Mouse (Mus musculus) liver, embryonic 13.5 days (tissue): ENCODE data around the gene Ccdc91. TPM values are rescaled to one million over a fixed set of nuclear protein-coding genes. Genes with fewer than 3 reads are reported as not detected.

Experiments used
- ATAC-seq: fragments of 200-750 bp; cut with Nextera tagmentation; 2 replicates; pipeline ENCODE4 v1.8.0; 2017; ENCODE audit warnings: low read depth, mild to moderate bottlenecking, moderate number of reproducible peaks, moderate library complexity
- DNase-seq: peaks from one replicate; pipeline ENCODE4 v3.0.0; 2022
- H3K27ac ChIP-seq: fragments of 300-500 bp; sonication (generic); 2 replicates; pipeline ENCODE4 v1.5.1; 2015; ENCODE audit warnings: moderate library complexity, mild to moderate bottlenecking, inconsistent platforms
- H3K27me3 ChIP-seq: fragments of 300-500 bp; sonication (generic); 2 replicates; pipeline ENCODE4 v1.6.1; 2015; ENCODE audit warnings: mild to moderate bottlenecking, inconsistent platforms
- H3K36me3 ChIP-seq: fragments of 300-500 bp; sonication (generic); 2 replicates; pipeline ENCODE4 v1.6.1; 2015; ENCODE audit warnings: mild to moderate bottlenecking, inconsistent platforms
- H3K4me1 ChIP-seq: fragments of 300-500 bp; sonication (generic); replicated peaks from 2 replicates; pipeline ENCODE4 v1.6.1; 2015; ENCODE audit warnings: inconsistent platforms
- H3K4me2 ChIP-seq: fragments of 300-500 bp; sonication (generic); 2 replicates; pipeline ENCODE4 v1.6.1; 2015; ENCODE audit warnings: inconsistent platforms, mild to moderate bottlenecking, moderate library complexity
- H3K4me3 ChIP-seq: fragments of 300-500 bp; sonication (generic); replicated peaks from 2 replicates; pipeline ENCODE4 v1.5.1; 2015; ENCODE audit warnings: mild to moderate bottlenecking, inconsistent platforms
- H3K9ac ChIP-seq: fragments of 300-500 bp; sonication (generic); 2 replicates; pipeline ENCODE4 v1.6.1; 2015; ENCODE audit warnings: mild to moderate bottlenecking, inconsistent platforms
- H3K9me3 ChIP-seq: fragments of 300-500 bp; sonication (generic); replicated peaks from 2 replicates; pipeline ENCODE4 v1.6.1; 2016; ENCODE audit warnings: inconsistent platforms
- WGBS: fragments of 180-500 bp; shearing (Covaris S2); methylation state at CpG from one replicate; pipeline ENCODE4 v1.1.7; 2015; ENCODE audit not compliant: insufficient replicate concordance; 5-methylcytosine and 5-hydroxymethylcytosine counted together
- polyA plus RNA-seq: library from polyadenylated mRNA; unstranded; fragments of >200 nt; fragmentation: Nextera tagmentation; extraction: Ambion mirVana; gene quantifications from 2 replicates; pipeline ENCODE4 v1.2.1, GENCODE M21; 2015

The Ccdc91 gene
- polyA plus RNA-seq, 1 experiment from 2014 or later: 6.5 TPM

DNA sequence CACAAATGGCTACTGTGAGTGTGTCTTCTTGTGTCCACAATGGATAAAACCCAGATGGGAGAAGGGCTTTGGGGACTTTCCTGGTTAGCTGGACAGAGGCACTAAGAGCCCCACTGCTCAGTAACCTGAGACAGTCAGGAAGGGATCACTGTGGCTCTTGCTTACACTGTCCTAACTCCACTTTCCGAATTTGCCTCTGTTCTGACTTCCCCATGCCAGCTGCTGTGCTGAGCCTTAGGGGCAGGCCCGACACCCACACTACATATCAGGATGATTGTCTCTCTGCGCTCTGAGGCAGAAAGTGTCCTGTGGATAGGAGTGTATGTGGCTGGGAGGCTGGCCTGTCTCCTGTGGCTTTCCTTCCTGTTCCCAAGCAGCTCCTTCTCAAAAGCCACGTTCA lies 97.5 kb downstream of the Ccdc91 start:
- H3K27me3 ChIP-seq: no peaks in the 10 kb centered on the region
- no peaks in the 10 kb centered on the region for H3K36me3 ChIP-seq
- H3K4me3 ChIP-seq: no peak overlapping the region
- no peaks in the 10 kb centered on the region for H3K4me1 ChIP-seq
- ATAC-seq (no peak), DNase-seq (no peak)
- no peaks in the 10 kb centered on the region for H3K9me3 ChIP-seq
- WGBS: 32% methylated on average over 4 of the region's 4 CpGs
- no peak overlapping the region for H3K4me2 ChIP-seq
- no peak overlapping the region for H3K9ac ChIP-seq
- H3K27ac ChIP-seq: no peak overlapping the region

DNA sequence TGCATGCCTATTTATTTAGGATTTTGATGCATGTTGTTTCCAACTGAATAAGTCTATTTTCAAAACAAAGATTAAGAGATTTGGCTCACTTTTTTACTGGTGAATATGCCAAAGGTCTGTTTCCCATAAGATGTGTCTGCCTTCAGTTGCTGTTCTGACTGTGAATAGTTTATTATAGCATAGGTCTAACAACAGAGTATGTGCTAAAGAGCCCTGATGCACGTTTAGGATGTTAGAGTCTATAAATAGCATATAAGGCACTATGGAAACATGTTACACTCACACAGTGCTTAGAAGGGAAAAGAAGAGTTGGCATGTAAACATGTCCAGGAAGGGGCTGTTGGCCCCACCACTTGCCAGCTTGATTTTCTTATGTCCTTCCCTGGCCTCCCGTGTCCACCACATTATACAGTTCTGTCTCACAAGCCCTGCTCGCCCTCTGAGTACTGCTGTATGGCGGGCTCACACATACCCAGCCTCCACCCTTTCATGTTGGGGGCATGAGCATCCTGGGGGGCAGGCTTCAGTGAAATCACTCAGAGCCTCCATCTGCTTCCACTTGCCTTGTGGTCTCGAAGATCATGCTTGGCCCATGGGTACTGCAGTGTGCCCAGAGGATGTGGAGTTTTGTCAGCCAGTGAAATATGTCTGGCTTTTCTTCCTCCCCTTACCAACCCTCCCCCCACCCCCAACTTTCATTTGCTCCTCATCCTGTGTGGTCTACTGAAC lies 99.0 kb downstream of the Ccdc91 start:
- H3K27ac ChIP-seq: no peak overlapping the region
- no peak overlapping the region for H3K9ac ChIP-seq
- H3K4me1 ChIP-seq: no peaks in the 10 kb centered on the region
- H3K36me3 ChIP-seq: no peaks in the 10 kb centered on the region
- DNase-seq (no peak), ATAC-seq (no peak)
- no peak overlapping the region for H3K4me2 ChIP-seq
- no peaks in the 10 kb centered on the region for H3K9me3 ChIP-seq
- 48% methylated on average over 5 of the region's 5 CpGs for WGBS
- H3K4me3 ChIP-seq: no peak overlapping the region
- H3K27me3 ChIP-seq: no peaks in the 10 kb centered on the region

DNA sequence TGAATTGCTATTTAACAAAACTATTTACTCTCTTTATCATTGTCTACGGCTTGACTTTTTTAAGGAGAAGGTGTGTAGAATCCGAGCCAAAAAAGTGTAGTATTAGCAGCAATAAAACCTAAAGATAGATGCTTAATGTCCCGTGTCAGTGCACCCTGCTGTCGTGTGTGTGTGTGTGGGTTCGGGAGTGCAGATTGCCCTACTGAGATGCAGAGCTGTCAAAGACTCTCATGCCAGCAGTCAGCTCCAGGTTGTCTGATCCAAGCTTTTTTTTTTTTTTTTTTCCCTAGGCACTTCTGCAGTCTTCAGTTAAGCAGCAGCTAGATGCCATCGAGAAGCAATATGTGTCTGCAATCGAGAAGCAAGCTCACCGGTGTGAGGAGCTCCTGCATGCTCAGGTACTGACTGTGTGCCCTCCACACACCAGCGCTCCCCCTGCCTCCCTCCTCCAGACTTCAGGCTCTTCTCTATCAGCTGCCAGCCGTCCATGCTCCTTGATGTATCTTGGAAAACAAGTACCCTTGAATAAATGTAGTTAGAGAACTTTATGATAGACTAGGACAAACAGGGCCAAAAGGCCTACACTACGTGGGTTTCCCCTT lies 99.7 kb downstream of the Ccdc91 start:
- DNase-seq: no peak
- no peak overlapping the region for H3K4me3 ChIP-seq
- no peaks in the 10 kb centered on the region for H3K9me3 ChIP-seq
- no peaks in the 10 kb centered on the region for H3K4me1 ChIP-seq
- H3K36me3 ChIP-seq: no peaks in the 10 kb centered on the region
- 62% methylated on average over 11 of the region's 11 CpGs for WGBS
- no peaks in the 10 kb centered on the region for H3K27me3 ChIP-seq
- H3K27ac ChIP-seq: no peak overlapping the region
- no peak overlapping the region for H3K4me2 ChIP-seq
- ATAC-seq: no peak
- no peak overlapping the region for H3K9ac ChIP-seq

- no peak overlapping the region for H3K9ac ChIP-seq
- H3K9me3 ChIP-seq: no peaks in the 10 kb centered on the region
- no peak for ATAC-seq
- no peak overlapping the region for H3K27ac ChIP-seq
- no peak overlapping the region for H3K4me3 ChIP-seq
- H3K27me3 ChIP-seq: no peaks in the 10 kb centered on the region
- H3K36me3 ChIP-seq: no peaks in the 10 kb centered on the region
- H3K4me2 ChIP-seq: no peak overlapping the region
- WGBS: 70% methylated on average over 3 of the region's 3 CpGs
- no peak for DNase-seq
- H3K4me1 ChIP-seq: no peaks in the 10 kb centered on the region
Measured at GRCm38 (mm10) chr6:147587675-147588074, 112.0 kb downstream of the Ccdc91 start.

DNA sequence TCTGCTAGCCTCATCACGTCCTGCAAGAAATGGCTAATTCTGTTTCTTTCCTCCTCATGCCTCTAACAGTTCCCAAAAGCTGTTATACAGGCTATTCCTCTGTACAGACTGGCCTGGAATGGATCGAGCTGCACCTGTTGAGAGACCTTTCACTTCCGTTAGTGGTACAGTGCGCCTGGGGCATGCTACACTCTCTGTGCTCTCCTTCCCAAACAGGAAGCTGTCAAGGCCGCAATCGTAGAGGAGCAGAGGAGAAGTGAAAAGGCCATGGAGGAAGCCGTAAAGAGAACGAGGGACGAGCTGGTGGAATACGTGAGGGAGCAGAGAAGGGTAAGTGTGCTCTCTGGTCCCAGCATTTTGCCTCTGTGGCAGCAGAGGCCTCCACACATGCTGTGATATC lies 131.0 kb downstream of the Ccdc91 start:
- H3K9me3 ChIP-seq: no peaks in the 10 kb centered on the region
- WGBS: 42% methylated on average over 10 of the region's 10 CpGs
- peaks cover 7% of the 10 kb centered on the region; the same call in 1 of the 2 replicates for H3K4me1 ChIP-seq
- no peak for DNase-seq
- H3K4me3 ChIP-seq: no peak overlapping the region
- no peaks in the 10 kb centered on the region for H3K27me3 ChIP-seq
- no peak overlapping the region for H3K27ac ChIP-seq
- no peak overlapping the region for H3K4me2 ChIP-seq
- no peaks in the 10 kb centered on the region for H3K36me3 ChIP-seq
- 0 out of 2 replicates have a peak, but pooled peaks have one; percentile 43 for ATAC-seq
- no peak overlapping the region for H3K9ac ChIP-seq

GRCm38 (mm10) chr6:147607613-147608012 lies 132.0 kb downstream of the Ccdc91 start:
- no peak overlapping the region for H3K27ac ChIP-seq
- DNase-seq: no peak
- no peaks in the 10 kb centered on the region for H3K27me3 ChIP-seq
- 51% methylated on average over 6 of the region's 6 CpGs for WGBS
- H3K9me3 ChIP-seq: no peaks in the 10 kb centered on the region
- no peak; the same call in 1 of the 2 replicates for ATAC-seq
- peaks cover 7% of the 10 kb centered on the region; the same call in 1 of the 2 replicates for H3K4me1 ChIP-seq
- H3K36me3 ChIP-seq: no peaks in the 10 kb centered on the region
- no peak overlapping the region for H3K4me2 ChIP-seq
- H3K4me3 ChIP-seq: no peak overlapping the region
- H3K9ac ChIP-seq: no peak overlapping the region

GRCm38 (mm10) chr6:147615306-147615705 lies 139.7 kb downstream of the Ccdc91 start:
- WGBS: 41% methylated on average over 2 of the region's 2 CpGs
- Histone ChIP-seq H3K36me3 (no peaks in the 10 kb centered on the region), H3K4me3 (no peak overlapping the region), H3K4me1 (no peaks in the 10 kb centered on the region), H3K9ac (no peak overlapping the region), H3K4me2 (no peak overlapping the region), H3K9me3 (no peaks in the 10 kb centered on the region), H3K27ac (no peak overlapping the region), H3K27me3 (no peaks in the 10 kb centered on the region)
- DNase-seq (no peak), ATAC-seq (no peak)

DNA sequence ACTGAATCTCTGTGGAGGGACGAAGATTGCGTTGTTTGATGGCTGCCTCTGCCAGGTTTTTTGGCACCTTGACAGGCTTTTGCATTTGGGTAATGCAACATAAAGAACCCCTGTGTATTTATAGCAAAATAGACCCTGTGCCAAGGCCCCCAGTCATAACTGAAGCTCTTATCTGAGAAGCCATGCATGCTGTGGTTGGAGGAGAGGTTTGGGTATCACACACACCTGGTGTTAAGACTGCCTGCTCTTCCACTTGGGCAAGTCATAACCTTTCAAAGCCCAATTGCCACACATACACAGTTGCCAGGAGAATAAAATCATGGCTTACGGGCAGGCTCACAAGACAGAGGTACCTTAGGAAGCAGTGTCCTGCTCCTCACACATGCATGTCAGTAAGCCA lies 147.5 kb downstream of the Ccdc91 start:
- Histone ChIP-seq H3K4me1 (no peaks in the 10 kb centered on the region), H3K4me3 (no peak overlapping the region), H3K36me3 (no peaks in the 10 kb centered on the region), H3K9ac (no peak overlapping the region), H3K9me3 (no peaks in the 10 kb centered on the region), H3K4me2 (no peak overlapping the region), H3K27ac (no peak overlapping the region), H3K27me3 (no peaks in the 10 kb centered on the region)
- 70% methylated on average over 3 of the region's 3 CpGs for WGBS
- no peak for ATAC-seq
- DNase-seq: no peak

- H3K9ac ChIP-seq: no peak overlapping the region
- H3K4me2 ChIP-seq: no peak overlapping the region
- DNase-seq: no peak
- H3K27me3 ChIP-seq: no peaks in the 10 kb centered on the region
- ATAC-seq: no peak
- no peaks in the 10 kb centered on the region for H3K4me1 ChIP-seq
- H3K9me3 ChIP-seq: no peaks in the 10 kb centered on the region
- 55% methylated on average over 5 of the region's 5 CpGs for whole genome bisulfite sequencing
- H3K4me3 ChIP-seq: no peak overlapping the region
- no peak overlapping the region for H3K27ac ChIP-seq
- no peaks in the 10 kb centered on the region for H3K36me3 ChIP-seq
Measured at GRCm38 (mm10) chr6:147636464-147636863, 160.8 kb downstream of the Ccdc91 start.

GRCm38 (mm10) chr6:147643875-147644274 lies 168.2 kb downstream of the Ccdc91 start:
- no peak overlapping the region for H3K27ac ChIP-seq
- no peaks in the 10 kb centered on the region for H3K4me1 ChIP-seq
- H3K27me3 ChIP-seq: no peaks in the 10 kb centered on the region
- no peaks in the 10 kb centered on the region for H3K9me3 ChIP-seq
- H3K4me2 ChIP-seq: no peak overlapping the region
- H3K4me3 ChIP-seq: no peak overlapping the region
- 73% methylated on average over 7 of the region's 7 CpGs for WGBS
- no peak overlapping the region for H3K9ac ChIP-seq
- no peaks in the 10 kb centered on the region for H3K36me3 ChIP-seq
- no peak for DNase-seq
- ATAC-seq: no peak

- H3K4me1 ChIP-seq: no peaks in the 10 kb centered on the region
- H3K36me3 ChIP-seq: no peaks in the 10 kb centered on the region
- H3K9me3 ChIP-seq: no peaks in the 10 kb centered on the region
- DNase-seq (no peak), ATAC-seq (no peak)
- no peaks in the 10 kb centered on the region for H3K27me3 ChIP-seq
- no peak overlapping the region for H3K27ac ChIP-seq
- H3K4me2 ChIP-seq: no peak overlapping the region
- no peak overlapping the region for H3K9ac ChIP-seq
- H3K4me3 ChIP-seq: no peak overlapping the region
Measured at GRCm38 (mm10) chr6:147644391-147644790, 168.8 kb downstream of the Ccdc91 start.

DNA sequence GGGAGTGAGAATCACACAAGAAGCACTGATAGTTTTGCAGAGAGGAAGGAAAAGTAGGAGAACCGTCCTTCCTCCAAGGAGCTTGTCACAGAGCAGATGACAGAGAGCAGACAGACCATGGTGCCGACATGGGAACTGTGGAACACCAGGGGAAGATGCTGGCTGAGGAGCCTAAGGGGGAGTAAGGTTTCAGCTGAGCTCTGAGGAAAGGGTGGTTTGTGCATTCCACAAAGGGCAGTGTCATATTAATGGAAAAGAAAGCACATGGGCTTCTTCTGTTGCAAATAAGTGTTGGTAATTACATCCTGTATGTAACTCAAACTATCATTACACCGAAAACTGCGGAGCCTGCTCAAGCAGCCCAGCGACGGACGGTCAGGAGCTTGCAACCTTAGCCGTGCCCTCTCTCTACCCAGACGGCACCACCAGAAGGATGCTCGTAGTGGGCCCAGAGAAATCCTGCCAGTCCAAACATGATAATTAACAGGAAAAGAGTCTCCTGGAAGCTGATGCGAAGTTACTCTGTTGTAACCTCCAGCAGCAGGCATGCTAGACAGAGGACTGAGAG lies 170.9 kb downstream of the Ccdc91 start:
- H3K36me3 ChIP-seq: no peaks in the 10 kb centered on the region
- no peak overlapping the region for H3K4me3 ChIP-seq
- no peaks in the 10 kb centered on the region for H3K27me3 ChIP-seq
- DNase-seq (no peak), ATAC-seq (no peak)
- H3K27ac ChIP-seq: no peak overlapping the region
- no peaks in the 10 kb centered on the region for H3K9me3 ChIP-seq
- 67% methylated on average over 11 of the region's 11 CpGs for WGBS
- H3K9ac ChIP-seq: no peak overlapping the region
- no peak overlapping the region for H3K4me2 ChIP-seq
- H3K4me1 ChIP-seq: no peaks in the 10 kb centered on the region
